Mouse (Mus musculus): ENCODE data around the gene Ghdc.

The Ghdc gene

DNA sequence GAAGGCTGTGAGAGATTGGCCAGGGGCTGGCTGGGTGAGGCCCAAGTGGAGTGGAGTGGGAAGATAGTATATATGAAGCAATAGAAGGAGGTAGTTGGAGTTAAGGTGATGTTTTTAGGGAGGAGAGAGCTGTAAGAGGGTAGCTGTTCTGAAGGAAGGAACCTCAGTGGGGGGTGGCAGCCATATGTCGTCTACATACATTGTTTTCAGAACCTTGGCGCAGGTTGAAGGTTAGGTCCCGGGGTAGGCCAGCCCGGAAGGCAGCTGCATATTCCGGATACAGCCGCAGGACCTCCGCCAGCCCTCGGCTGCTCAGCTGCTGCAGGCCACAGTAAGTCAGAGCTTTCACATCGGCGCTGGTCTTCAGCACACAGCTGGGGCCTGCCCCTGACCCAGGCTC is 24.2 kb downstream of the Ghdc start:
- no peak for DNase-seq (ENCODE audit: low spot score)

DNA sequence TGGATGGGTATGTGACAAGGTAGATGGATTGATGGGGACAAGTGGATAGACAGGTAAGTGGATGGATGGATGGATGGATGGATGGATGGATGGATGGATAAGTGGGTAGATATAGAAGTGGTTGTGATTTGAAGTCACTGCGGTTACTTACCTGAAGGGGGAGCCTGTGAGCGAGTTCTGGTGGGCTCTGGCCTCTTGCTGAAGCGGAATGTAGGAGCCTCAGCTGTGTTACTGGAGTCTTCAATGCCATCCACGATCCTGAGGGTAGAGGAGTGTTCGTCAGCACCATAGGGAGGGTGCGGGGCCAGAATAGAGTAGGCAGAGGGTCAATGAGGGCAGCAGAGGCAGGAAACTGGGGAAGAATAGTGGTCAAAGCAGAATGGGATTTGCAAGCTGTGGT is 25.7 kb downstream of the Ghdc start:
- DNase-seq (ENCODE audit: low spot score): no peak

DNA sequence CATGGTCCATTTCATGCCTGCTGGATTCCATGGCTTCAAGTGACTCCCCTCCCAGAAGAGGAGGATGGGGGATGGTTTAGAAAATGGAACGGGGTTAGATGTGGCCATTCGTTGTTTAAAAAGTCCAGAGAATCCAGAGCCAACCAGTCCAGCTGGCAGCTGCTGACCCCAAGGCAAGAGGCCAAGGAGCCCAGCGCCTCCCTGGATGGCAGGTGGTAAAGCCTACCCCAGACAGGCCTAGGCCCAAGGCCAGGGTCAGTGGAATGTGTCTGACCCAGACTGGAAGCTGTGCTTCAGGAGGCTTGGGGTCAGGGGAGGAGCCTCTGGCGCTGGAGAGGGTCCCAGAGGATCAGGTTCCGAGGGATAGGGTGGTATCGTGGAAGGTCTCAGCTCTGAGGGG is 29.4 kb downstream of the Ghdc start:
- DNase-seq (ENCODE audit: low spot score): no peak

DNA sequence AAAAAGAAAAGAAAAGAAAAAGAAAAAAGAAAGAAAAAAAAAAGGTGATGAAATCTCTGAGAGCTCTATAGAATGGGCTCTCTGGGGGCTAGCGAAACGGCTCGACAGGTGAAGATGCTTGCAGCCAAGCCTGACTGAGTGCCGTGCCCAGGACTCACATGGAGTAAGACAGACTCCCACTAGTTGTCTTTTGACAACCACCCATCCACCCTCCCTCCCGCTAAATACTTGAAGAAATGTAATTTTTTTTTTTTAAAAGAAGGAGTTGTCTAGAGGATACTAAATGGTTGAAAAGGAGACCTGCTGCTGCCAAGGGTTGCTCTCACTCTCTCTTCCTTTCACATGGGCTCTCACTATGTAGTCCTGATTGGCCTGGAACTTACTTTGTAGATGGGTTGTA is 32.0 kb downstream of the Ghdc start:
- DNase-seq (ENCODE audit: low spot score): no peak

DNA sequence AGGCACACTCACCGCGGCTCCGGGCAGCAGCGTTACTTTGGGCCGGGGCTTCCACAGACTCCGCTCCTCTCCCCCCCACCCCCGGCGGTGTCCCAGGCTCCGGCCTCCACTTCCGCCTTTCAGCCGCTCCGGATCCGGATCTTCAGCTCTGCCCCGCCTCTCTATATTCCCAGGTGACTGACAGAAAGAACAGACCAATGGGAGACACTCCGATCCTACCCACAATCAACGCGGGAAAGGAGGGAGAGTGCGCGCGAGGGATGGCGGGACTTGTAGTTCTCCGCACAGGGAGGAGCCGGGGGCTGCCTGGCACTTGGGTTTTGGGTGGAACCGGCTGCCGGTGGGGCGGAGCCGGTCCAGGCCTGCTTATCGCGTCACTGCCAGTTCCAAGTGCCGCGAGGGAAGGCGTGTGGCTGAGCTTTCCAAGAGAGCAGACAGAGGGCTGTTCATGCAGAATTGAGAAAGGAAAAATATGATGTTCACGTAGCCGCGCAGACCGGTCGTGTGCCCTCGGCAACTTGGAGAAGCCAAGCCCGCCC is 32.6 kb downstream of the Ghdc start, which contains the start of gene Rab5c:
Gene Rab5c (minus strand): TSS at position 150 of the 539 bp plus-strand sequence.
- DNase-seq (ENCODE audit: low spot score): peak; percentile 93

DNA sequence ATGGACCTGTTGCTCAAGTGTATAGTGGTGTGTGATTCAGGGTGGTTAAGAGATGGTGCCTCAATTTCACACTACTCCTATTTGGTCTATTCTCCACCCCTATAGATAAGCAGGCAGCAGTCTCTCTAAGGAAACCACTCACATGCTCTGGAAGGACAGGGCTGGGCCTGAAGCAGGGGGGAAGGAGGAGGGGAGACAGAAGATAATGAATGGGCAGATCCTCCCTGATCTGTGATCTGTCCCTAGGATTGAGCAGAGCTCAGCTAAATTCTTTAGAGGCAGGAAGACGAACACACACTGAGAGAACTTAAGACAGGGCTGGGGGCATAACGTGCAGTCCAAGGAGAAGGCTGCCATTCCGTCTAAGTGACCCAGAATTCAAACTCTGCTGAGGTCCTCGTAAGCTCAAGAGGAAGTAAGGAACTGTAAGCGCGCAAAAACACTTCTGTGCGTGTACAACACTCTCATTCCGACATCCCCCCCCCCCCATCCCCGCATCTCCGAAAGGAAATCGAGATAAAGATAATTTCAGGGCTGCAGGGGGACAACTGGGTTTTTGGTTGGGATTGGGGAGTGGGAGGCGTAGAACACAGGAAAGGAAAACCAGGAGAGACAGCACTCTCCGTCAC is 33.5 kb downstream of the Ghdc start:
- no peak for DNase-seq (ENCODE audit: low spot score)

DNA sequence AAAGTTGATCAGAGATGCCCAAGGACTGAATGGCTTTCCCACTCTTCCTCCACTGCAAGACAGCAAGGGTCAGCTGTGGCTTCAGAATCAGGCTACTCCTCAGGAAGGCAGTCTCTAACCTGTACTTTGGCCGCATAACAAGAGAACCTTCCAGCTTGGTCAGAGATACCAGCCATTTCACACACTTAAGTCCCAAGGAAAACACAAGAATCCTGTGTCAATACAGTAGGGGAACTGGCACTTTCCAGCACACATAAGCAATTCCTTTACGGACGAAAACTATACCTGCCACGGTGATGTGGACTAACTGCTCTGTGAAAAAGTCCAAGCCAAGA is 34.0 kb downstream of the Ghdc start:
- DNase-seq (ENCODE audit: low spot score): no peak

DNA sequence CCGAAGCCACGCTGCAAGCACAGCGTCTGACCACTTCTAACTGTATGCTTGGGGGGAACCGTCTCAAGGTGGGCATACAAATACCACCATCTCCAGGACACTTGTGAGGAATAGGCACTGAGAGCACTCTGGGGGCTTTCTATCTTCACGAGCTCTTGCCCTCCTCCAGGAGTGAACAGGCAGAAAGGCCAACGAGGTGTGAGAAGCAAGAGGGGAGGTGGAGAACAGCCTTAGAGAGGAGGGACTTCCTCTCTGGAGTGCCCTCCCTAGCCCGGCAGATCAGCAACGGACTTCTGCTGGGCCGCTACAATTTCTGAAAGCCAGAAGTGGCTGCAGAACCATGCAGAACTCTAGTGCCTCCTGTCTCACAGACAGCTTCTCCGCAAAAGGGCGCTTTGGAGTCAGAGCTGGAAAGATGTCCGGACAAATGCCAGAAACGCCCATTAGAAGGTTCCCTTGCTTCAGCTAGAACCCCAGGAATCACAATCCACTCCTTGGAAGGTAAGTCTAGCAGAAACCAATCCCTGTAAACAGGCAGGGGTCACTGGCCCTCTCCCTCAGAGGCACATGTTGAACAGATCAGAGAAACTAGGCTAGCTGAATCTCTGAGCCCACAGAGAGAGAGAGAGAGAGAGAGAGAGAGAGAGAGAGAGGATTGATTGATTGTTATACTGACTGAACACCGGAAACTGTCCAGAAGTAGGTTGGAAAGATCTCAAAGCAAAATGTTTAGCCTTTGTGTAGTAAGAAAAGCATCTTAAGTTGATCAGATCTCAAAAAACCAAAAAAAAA is 34.6 kb downstream of the Ghdc start:
- no peak for DNase-seq (ENCODE audit: low spot score)

DNA sequence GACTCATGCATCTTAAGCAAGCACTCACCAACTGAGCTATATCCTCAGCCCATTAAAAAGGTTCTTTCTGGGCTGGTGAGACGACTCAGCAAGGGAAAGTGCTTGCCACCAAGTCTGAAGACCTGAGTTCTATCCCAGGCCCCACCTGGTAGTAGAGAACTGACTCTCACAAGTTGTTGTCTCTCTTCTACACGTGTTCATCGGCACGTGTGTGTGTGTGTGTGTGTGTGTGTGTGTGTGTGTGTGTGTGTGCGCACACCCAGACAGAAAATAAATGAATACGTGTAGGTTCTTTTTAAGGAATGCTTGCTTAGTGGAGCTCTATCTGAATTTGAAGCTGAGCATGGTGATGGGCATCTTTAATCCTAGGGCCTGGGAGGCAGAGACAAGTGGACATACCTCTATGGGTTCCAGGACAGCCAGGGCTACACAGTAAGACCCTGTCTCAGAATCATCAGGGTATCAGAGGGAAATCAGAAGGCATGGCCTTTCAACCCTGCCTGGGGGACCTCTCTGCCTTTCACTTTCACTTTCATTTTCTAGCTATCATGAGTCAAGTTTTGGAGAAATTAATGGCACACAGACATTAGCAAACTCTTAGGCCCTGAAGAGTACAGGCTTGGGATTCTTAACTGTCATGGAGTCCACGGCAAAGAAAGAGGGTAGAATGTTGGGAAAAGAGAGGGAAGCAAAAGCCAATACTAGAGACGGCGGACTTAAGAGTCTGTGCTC is 35.5 kb downstream of the Ghdc start:
- DNase-seq (ENCODE audit: low spot score): no peak

DNA sequence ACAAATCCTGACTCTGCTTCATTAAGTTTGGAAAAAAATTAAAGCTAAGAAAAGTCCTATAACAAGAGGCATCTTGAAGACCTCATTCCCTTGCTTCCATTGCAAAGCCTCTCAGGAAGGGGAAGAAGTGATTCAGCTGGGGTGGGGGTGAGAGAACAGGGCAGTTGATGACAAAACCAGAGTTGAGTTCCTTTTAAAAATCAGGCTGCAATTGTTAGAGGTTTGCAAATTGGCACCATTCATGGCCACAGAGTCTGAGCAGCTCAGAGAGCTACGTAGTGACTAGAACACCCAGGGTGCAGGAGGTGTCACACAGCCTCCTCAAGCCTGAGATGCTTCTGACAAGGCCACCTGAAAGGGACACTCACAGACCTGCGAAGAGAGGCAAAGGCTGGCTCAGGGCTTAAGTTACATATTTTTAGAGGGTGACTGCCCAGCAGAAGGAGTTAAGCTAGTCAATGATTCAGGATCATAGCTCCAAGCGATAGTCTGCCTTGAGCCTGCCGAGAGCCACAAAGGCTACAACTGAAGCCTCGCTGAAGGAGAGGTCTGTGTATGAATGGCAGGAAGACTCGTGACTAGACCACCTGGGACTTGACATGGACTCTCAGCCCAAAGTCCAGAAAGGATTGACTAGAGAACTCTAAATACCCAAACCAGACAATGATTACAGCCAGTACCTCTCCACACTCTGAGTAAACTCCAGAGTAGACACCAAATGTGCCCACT is 40.1 kb downstream of the Ghdc start:
- no peak for DNase-seq (ENCODE audit: low spot score)

DNA sequence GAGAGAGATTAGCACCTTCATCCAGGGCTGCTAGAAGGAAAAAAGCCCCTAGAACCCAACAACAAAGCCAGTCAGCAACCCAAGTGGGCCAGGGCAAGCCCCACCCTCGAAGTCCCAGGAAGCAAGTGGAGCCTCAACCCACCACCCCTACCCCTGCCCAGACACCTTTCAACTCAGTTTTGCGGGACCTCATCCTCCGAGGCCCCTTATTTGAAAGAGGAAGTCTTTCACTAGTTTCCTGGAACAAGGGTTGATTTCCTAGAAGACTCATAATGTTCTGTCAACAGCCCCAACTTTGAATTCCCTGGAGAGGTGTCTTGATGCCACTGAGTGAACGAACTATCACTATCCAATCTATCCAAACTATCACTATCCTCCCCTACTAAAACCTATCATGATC is 40.8 kb downstream of the Ghdc start:
- DNase-seq (ENCODE audit: low spot score): no peak

DNA sequence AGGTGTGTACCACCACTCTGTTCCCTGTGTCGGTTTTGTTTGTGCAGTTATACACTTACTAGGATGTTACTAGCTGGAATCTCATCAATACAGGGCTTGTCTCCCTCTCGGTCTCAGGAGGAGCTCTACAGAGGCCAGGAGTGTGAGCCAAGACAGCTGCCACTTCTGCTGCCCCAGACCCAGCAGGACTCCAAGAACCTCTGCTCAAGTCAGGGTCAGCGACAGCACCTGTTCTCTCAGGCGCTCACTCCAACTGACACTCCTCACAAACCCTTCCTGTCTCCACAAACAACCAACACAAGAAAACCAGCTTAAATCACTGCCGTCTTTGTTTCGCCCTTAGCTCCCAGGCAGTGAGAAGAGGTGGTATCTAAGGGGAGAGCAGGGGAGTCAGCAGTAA is 42.2 kb downstream of the Ghdc start:
- no peak for DNase-seq (ENCODE audit: low spot score)

DNA sequence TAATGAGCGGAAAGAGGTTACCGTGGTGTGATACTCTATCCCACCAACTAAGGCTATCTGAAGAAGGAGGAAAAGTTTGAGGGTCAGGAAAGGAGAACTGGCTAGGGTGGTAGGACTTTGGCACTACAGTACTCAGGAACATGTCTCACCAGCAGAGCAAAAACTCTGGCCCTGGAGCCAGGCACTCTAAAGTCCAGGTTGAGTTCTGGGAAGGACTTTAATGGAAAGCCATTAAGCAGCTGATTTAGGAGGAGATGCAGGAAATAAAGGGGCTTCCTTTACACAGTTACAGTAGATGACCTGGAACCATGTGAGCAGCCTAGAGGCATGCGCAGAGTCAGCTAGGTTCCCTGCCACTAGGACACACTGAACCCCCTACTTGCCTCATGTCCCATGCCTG is 43.6 kb downstream of the Ghdc start:
- no peak for DNase-seq (ENCODE audit: low spot score)

DNA sequence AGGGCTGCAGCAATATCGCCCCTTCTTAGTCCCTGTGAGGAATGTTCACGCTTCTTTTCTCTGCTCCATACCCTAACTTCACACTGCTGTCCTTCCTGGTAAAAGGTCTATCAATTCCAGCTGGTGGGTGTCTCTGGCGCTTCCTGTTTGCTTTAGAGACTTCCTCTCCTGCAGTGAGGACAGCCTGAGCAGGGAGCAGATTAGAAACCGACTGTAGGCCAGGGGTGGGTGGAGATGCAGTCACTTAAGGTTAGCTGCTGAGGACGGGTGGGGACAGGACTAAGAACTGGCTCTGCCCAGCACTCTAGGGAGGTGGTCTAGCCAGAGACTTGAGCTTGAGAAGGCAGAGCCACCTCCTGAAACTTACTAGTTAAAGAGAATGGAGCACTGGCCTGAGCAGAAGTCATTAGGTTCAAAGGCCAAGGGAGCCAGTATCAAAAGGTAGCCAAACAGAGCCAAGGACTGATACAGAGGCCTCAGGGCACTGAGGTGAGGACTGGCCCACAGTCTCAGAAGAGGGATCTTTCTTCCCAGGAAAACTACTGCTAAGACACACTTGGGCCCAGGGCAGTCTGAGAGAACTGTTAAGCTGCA is 45.7 kb downstream of the Ghdc start:
- DNase-seq (ENCODE audit: low spot score): no peak

DNA sequence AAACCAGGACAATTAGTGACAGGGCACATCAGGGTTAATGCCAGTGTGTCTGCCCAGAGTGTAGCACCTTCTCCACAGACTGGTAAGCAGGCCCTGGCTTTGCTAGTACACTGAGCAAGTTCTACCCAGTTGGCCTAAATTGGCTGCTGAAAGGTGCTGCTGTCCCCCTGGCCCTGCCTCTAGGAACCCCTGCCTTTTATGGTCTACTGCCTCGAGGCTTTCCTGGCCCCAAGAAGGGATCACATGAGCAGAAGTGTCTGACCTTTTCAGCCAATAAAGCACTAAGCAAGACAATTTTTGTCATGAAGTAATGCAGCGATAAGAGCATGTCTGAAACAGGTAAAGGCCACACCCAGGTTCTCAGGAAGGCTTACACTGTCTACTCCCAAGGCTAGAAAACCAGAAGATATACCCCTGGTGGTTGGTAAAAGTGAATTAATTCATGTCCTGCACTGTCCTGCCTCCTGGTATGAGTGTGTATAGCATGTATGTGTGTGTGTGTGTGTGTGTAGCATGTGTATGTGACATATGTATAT is 48.2 kb downstream of the Ghdc start:
- DNase-seq (ENCODE audit: low spot score): no peak

DNA sequence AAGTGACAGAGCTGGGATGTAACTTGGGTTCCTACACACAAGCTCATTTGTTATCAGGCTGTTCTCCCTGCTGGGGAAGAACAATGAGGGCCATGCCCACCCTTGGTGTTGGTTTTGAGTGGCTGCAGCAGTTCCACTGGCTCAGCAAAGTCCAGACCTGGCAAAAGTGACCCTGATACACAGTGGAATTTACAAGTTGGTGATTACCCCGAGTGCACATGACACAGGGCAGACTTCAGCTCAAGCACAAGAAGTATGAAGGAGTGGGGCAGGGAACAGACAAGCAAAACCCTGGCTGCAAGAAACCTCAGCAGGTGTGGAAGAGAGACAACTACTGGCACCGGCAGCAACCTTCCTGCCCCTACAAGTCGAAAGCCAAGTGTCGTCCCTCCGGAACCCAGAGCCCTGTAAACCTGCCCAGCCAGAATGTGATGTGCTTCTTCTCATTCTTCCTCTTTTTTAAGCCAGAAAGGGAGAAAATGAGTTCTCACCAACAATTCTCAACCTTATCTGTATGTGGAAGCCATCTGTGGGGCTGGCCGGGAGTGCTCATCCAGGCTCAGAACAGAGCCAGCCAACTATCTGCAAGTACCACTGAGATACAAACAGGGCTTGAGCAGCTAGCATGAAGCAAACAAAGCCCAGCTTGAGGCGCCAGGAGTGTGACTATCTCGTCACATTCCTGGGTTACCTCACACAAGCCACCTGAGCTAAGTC is 48.8 kb downstream of the Ghdc start:
- DNase-seq (ENCODE audit: low spot score): no peak

DNA sequence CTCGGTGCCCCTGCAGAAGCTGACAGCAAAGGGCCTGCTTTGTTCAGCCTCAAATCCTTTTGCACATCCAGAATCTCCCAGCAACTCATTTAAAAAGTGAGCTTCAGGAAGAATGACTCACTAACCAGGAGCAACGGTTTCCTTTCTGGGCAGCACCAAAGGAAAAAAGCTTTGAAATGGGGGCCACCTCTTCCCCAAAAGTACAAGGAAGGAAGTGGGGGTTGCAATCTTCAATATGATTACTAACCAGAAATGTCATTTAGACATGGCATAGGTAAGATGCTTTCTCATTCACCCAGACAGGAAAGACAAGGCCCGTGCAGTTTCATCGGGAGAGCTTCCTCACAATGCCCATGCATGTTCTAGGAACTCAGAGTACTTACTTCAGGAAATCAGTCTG is 49.5 kb downstream of the Ghdc start:
- DNase-seq (ENCODE audit: low spot score): no peak

DNA sequence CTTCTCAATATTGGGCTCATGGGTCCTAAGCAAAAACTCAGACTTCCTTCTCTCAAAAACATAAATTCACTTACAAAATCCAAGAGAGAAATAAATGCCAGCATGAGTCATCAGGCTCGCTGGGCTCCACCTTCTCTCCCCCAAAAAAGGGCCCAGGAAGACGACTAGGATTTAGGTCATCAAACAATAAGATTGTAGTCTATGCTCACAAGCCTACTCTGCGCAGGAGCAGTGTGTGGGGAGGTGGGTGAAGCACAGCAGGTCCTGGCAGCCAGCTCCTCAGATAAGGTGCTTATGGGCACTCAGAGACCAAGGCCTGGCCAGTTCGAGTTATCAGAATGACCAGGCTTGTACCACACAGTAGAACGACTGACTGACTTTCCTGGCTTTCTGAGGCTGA is 50.4 kb downstream of the Ghdc start:
- no peak for DNase-seq (ENCODE audit: low spot score)

DNA sequence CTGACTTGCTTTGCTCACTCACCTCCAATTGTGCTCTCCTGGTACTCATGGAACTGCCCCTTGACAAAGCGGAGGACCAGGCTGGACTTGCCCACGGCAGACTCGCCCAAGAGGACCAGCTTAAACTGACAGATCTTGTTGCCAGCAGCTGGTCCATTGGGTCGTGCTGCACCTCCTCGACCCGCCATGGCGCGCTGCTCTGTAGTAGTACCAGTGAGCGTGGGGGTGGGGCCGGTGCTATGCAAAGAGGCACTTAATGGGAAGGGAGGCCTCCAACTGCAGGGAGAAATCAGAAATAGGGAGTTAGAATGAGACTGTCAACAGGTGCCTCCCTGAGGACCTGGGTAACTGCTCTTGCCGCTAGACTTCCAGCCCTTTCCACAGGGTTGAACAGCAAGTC is 50.9 kb downstream of the Ghdc start:
- no peak for DNase-seq (ENCODE audit: low spot score)

DNA sequence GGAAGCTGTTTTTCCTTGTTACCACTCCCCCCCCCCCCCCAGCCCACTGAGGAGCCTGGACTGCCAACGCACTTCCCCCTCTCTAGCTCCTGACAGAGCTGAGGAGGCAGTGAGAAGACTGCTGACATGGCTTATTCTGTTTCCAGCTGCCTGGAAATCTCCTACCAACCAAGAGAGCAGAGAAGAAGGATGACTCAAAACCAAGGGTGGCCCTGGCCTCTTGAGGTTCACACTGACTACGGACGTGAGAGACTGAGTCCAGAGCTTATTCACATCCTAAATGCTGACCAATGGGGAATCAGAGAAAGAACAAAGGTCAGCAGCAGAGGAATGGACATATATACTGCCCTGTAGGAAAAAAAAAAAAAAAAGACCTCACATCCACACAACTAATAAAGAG is 51.4 kb downstream of the Ghdc start:
- no peak for DNase-seq (ENCODE audit: low spot score)

DNA sequence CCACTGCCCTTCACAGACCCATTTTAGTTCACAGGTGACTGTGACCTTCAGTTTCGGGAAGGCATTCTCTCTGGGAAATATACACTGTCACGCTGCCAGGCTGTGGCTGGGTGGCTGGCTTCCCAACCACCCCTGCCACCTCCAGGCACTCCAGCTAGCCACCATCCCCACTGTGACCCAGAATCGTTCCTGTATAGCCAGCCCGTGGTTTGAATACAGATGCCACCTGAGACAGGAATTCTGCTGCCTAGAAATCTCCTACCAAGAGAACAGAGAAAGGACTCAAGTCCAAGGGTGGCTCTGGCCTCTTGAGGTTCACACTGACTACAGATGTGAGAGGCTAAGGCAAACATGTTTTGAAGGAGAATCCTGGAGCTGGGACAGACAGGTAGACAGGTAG is 51.9 kb downstream of the Ghdc start:
- DNase-seq (ENCODE audit: low spot score): no peak
